Mouse (Mus musculus) cerebellum, postnatal 14 days (tissue): ENCODE results near the gene Slc25a36.

Source experiments
- DNase-seq, 2 experiments: peaks; one replicate each; pipeline ENCODE4 v3.0.0; 2021; ENCODE audit warnings: mixed read lengths in 2 of 2

The Slc25a36 gene

GRCm38 (mm10) chr9:97110571-97111390 lies at the start of gene Slc25a36:
TSS of gene Slc25a36 (minus strand) at chr9:97111157.
- peak; percentile 97 to 98 for DNase-seq

- no peak for DNase-seq
Measured at GRCm38 (mm10) chr9:97158412-97158811, 47.5 kb upstream of the Slc25a36 start.

- DNase-seq, result no peak
Measured at GRCm38 (mm10) chr9:97155981-97156380, 45.0 kb upstream of the Slc25a36 start.

GRCm38 (mm10) chr9:97154956-97155355 lies 44.0 kb upstream of the Slc25a36 start:
- no peak for DNase-seq

- DNase-seq, result no peak
Measured at GRCm38 (mm10) chr9:97153006-97153405, 42.0 kb upstream of the Slc25a36 start.

- no peak for DNase-seq
Measured at GRCm38 (mm10) chr9:97147270-97147669, 36.3 kb upstream of the Slc25a36 start.

- DNase-seq, result no peak
Measured at GRCm38 (mm10) chr9:97145351-97145750, 34.4 kb upstream of the Slc25a36 start.

- DNase-seq, result no peak
Measured at GRCm38 (mm10) chr9:97143416-97143815, 32.5 kb upstream of the Slc25a36 start.

- DNase-seq, result no peak
Measured at GRCm38 (mm10) chr9:97142558-97142957, 31.6 kb upstream of the Slc25a36 start.

- DNase-seq, result no peak
Measured at GRCm38 (mm10) chr9:97141723-97142122, 30.8 kb upstream of the Slc25a36 start.

GRCm38 (mm10) chr9:97140145-97140932 lies 29.4 kb upstream of the Slc25a36 start:
- no peak for DNase-seq

GRCm38 (mm10) chr9:97137678-97138077 lies 26.7 kb upstream of the Slc25a36 start:
- DNase-seq, result no peak

- no peak for DNase-seq
Measured at GRCm38 (mm10) chr9:97137116-97137515, 26.2 kb upstream of the Slc25a36 start.

- no peak for DNase-seq
Measured at GRCm38 (mm10) chr9:97135866-97136265, 24.9 kb upstream of the Slc25a36 start.

GRCm38 (mm10) chr9:97133178-97133577 lies 22.2 kb upstream of the Slc25a36 start:
- DNase-seq, result no peak

- no peak for DNase-seq
Measured at GRCm38 (mm10) chr9:97130001-97130400, 19.0 kb upstream of the Slc25a36 start.

GRCm38 (mm10) chr9:97123934-97124692 lies 13.2 kb upstream of the Slc25a36 start:
- DNase-seq, result peak in 1 of 2 experiments; percentile 12

- DNase-seq, result no peak
Measured at GRCm38 (mm10) chr9:97121432-97121831, 10.5 kb upstream of the Slc25a36 start.

- no peak for DNase-seq
Measured at GRCm38 (mm10) chr9:97114271-97114670, 3.3 kb upstream of the Slc25a36 start.

- DNase-seq, result no peak
Measured at GRCm38 (mm10) chr9:97113555-97113929, 2.6 kb upstream of the Slc25a36 start.

- DNase-seq, result no peak
Measured at GRCm38 (mm10) chr9:97112797-97113554, 2.0 kb upstream of the Slc25a36 start.

- DNase-seq, result no peak
Measured at GRCm38 (mm10) chr9:97112238-97112637, 1.3 kb upstream of the Slc25a36 start.
